Mouse (Mus musculus) colon, adult 2 months (tissue): ENCODE results near the gene Dll1. TPM values are rescaled to one million over a fixed set of nuclear protein-coding genes. Genes with fewer than 3 reads are reported as not detected.

ENCODE experiments used
- polyA plus RNA-seq: library from polyadenylated mRNA; depleted of rRNA; stranded (reverse); fragments of >200 nt; gene quantifications from 2 replicates; pipeline ENCODE4 v1.2.3, GENCODE M21; 2012; rRNA removed

Gene Dll1
- 22.0 and 26.8 TPM in 2 replicates for polyA plus RNA-seq

DNA sequence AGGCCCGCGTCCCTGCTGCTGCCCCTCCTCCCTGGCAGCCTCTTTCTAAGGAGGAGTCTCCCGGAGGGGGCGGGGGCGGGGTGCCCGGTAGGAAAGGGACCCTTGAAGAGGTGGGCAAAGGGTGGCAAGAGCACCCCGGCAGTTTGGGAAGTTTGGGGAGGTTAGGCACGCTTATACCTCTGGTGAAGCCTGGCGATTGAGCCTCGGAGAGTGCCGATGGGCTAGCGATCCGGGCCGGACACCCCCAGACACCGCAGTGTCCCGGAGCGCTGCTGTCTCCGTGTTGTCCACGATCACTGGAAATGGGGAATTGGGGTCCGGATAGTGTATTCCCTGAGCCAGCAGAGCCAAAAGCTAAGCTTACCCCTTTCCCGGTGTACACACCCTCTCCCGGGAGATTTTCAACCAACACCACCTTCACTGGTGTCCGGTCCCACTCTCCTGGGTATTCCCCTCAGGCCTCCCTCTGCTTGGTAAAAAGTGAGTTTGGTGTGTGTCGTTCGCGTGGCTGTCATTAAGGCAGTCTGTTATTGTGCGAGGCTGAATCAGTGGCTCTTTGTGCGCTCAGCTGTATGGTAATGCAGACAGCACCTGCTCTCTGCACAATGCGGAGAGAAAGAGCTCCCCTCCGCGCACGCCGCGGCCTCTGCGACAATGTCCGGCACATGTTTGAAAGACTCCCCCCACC, at the start of gene Dll1:
Dll1 (minus strand) TSS at position 379 of the 688 bp plus-strand sequence.

DNA sequence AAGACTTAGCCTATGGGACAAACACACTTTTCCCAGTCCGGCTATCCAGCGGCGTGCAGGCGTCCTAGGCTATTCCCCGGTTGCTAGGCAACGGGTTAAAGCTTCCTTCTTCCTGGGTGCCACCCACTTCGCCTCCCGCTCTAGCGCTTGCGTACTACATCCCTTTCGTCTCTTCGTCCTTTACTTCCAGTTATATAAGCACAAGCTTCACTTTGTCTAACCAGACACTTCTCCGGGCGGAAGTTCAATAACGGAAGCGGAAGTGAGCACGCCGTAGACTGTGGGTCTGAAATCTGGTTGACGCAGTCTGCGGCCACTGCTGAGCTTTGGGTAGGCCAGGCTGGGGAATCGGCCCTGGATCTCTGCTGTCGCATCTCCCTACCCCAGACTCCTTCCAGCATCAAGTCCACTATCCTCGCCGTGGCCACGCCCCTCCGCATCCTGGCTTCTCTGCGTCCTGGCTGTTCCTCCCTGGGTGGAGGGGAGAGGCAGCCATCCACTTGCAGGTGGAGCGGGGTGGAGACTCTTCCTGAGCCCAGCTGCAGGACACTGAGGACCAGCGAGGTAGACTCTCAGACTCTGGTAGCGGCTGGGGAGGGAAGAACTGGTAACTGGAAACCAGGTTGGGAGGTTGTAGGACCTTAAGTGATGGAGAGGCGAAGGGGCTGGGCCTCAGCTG, 19.5 kb upstream of the Dll1 start, which contains the start of gene Fam120b:
Fam120b (plus strand) TSS at position 206 of the 679 bp plus-strand sequence.

Other genes with a start within 250 kb of the Dll1 start
- 10.3 and 10.6 TPM in 2 replicates for gene Fam120b, start 19.3 kb upstream of the Dll1 start, polyA plus RNA-seq
- 46.4 and 86.8 TPM in 2 replicates for gene Psmb1, start 122.9 kb upstream of the Dll1 start, polyA plus RNA-seq
- 20.9 and 26.4 TPM in 2 replicates for gene Tbp, start 123.0 kb upstream of the Dll1 start, polyA plus RNA-seq
- 34.8 and 45.6 TPM in 2 replicates for gene Pdcd2, start 150.4 kb upstream of the Dll1 start, polyA plus RNA-seq
- gene Prdm9, start 187.5 kb upstream of the Dll1 start, polyA plus RNA-seq = 1.7 and 2.4 TPM in 2 replicates